Mouse (Mus musculus) kidney, embryonic 14.5 days (tissue): Measurements from ENCODE around the gene Gm19684. TPM values are rescaled to one million over a fixed set of nuclear protein-coding genes. Genes with fewer than 3 reads are reported as not detected.
A peak's percentile ranks its signal among the peaks of the same experiment; 100 is the strongest.
"Not testable (repeated sequence)": the region's sequence is repeated elsewhere in the genome, so short reads cannot be mapped to it uniquely, and the experiment has no call there.

Experiments
- ATAC-seq: fragments of 200-750 bp; cut with Nextera tagmentation; 2 replicates; pipeline ENCODE4 v1.8.0; 2017; ENCODE audit warnings: moderate number of reproducible peaks, mild to moderate bottlenecking, moderate TSS enrichment, moderate library complexity; ENCODE audit not compliant: low FRiP score, low TSS enrichment
- H3K27ac ChIP-seq: fragments of 300-500 bp; sonication (generic); 2 replicates; pipeline ENCODE4 v1.5.1; 2014; ENCODE audit warnings: low read depth, mild to moderate bottlenecking, low read length, moderate library complexity, mixed read lengths
- H3K27me3 ChIP-seq: fragments of 300-500 bp; sonication (generic); 2 replicates; pipeline ENCODE4 v1.6.1; 2014; ENCODE audit warnings: mild to moderate bottlenecking, low read length; ENCODE audit not compliant: control insufficient read depth, insufficient read depth
- H3K36me3 ChIP-seq: fragments of 300-500 bp; sonication (generic); 2 replicates; pipeline ENCODE4 v1.6.1; 2014; ENCODE audit warnings: low read length, mixed read lengths; ENCODE audit not compliant: control insufficient read depth, insufficient read depth
- H3K4me1 ChIP-seq: fragments of 300-500 bp; sonication (generic); 2 replicates; pipeline ENCODE4 v1.6.1; 2014; ENCODE audit warnings: low read length, mixed read lengths; ENCODE audit not compliant: control insufficient read depth, insufficient read depth
- H3K4me2 ChIP-seq: fragments of 300-500 bp; sonication (generic); replicated peaks from 2 replicates; pipeline ENCODE4 v1.6.1; 2014; ENCODE audit warnings: low read depth, mild to moderate bottlenecking, low read length
- H3K4me3 ChIP-seq: fragments of 300-500 bp; sonication (generic); 2 replicates; pipeline ENCODE4 v1.5.1; 2014; ENCODE audit warnings: mild to moderate bottlenecking, low read length
- H3K9ac ChIP-seq: fragments of 300-500 bp; sonication (generic); 2 replicates; pipeline ENCODE4 v1.6.1; 2014; ENCODE audit warnings: low read depth, mild to moderate bottlenecking, low read length, moderate library complexity
- H3K9me3 ChIP-seq: fragments of 300-500 bp; sonication (generic); 2 replicates; pipeline ENCODE4 v1.6.1; 2016; ENCODE audit warnings: low read length; ENCODE audit not compliant: control insufficient read depth
- WGBS: fragments of 180-500 bp; shearing (Covaris S2); extraction: QIAGEN DNeasy Blood & Tissue Kit; methylation state at CpG from one replicate; pipeline ENCODE4 v1.1.7; 2014; 5-methylcytosine and 5-hydroxymethylcytosine counted together
- polyA plus RNA-seq: library from polyadenylated mRNA; unstranded; fragments of >200 nt; fragmentation: Nextera tagmentation; extraction: Ambion mirVana; gene quantifications from 2 replicates; pipeline ENCODE4 v1.2.1, GENCODE M21; 2014

Gm19684 gene
- polyA plus RNA-seq, 1 experiment from 2014 or later = not detected

DNA sequence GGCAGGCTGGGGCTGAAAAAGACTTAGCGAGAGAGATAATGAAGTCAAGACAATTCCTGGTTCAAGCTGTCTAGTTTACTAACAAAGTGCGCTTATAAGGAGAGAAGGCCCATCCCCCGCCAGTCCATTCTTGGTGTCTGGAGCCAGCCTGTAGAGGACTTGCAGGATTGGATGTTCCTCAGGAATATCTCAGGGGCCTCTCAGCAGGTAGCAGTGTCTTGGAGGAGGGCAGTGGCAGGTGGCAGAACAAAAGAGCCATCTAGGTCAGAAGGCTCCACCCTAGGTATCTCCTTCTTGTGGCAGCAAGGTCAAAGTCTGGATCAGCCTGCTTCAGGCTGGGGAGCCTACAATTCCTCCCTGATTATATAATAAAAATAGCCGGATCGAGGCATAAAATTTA, 27.0 kb downstream of the Gm19684 start:
- WGBS = 75% methylated on average over 5 of the region's 5 CpGs
- ATAC-seq, H3K9me3 ChIP-seq, H3K4me3 ChIP-seq, H3K9ac ChIP-seq, H3K4me1 ChIP-seq, H3K27ac ChIP-seq, H3K4me2 ChIP-seq, H3K36me3 ChIP-seq: not testable (repeated sequence)
- H3K27me3 ChIP-seq = peaks cover 55% of the 10 kb centered on the region

DNA sequence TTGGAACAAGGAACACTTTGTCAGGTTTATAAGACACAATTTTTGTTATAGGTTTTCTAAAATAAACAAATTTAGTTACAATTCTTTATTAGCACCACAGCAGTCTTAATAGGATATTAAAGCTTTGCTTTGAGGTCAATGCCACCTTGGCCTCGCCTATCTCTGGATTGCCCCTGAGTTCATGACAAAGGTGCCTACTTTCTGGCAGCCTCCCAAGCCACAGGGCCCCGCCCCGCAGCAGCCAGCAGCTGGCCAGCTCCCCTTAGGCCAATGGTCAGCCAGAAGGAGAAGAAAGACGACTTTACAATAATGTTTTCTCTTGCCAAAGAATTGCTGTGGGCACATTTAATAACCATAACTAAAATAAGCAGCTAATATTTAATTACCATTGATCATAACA, 29.7 kb downstream of the Gm19684 start:
- ATAC-seq, H3K4me2 ChIP-seq, H3K4me1 ChIP-seq, H3K9ac ChIP-seq, H3K27ac ChIP-seq, H3K36me3 ChIP-seq, H3K4me3 ChIP-seq, H3K9me3 ChIP-seq: not testable (repeated sequence)
- WGBS = 51% methylated on average over 4 of the region's 4 CpGs
- H3K27me3 ChIP-seq = peaks cover 53% of the 10 kb centered on the region

DNA sequence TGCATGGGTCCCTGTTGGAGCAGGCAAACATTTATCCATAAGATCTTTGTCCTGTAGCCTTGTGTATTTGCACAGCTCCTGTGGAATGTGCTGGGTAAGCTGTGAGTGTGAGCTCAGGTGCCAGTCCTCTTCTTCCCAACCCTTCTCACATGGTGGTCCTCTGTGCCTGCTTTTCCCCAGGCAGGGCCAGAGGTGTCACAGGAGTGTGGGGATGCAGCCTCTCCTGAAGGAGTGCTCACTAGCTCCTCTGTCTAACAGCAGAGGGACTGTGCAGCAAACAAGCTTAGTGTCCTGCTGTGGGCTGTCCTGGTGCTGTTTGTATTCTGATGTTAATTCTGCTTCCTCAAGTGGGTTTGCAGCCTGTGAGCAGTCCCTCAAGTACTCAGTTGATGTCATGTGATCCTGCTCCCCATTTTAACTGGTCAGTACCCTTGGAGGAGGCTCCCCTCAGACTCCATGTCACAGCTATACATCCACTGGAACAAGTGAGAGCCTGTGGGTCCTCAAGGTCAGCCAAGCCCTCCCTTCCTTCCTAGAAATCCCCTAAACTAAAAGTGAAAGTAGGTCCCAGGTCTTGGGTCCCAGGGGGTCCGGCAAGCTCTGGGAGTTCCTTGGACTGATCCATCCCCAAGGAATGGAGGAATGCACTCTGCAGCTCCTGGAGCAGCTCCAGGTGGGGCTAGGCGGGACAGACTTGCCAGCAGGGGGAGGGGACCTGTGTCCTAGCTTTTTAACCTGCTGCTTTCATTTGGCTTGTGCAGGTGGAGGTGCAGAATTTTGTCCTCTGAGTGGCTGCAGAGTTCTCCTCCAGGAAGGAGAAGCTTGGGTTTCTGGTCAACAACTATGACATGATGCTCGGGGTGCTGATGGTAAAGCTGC, 33.0 kb downstream of the Gm19684 start:
- no peaks in the 10 kb centered on the region for H3K36me3 ChIP-seq
- no peaks in the 10 kb centered on the region for H3K4me1 ChIP-seq
- H3K27me3 ChIP-seq = peaks cover 54% of the 10 kb centered on the region
- H3K9ac ChIP-seq = no peak overlapping the region
- ATAC-seq = no peak
- no peak overlapping the region for H3K27ac ChIP-seq
- no peak overlapping the region for H3K4me2 ChIP-seq
- 13% methylated on average over 3 of the region's 3 CpGs for WGBS
- H3K9me3 ChIP-seq = no peaks in the 10 kb centered on the region
- no peak overlapping the region for H3K4me3 ChIP-seq

DNA sequence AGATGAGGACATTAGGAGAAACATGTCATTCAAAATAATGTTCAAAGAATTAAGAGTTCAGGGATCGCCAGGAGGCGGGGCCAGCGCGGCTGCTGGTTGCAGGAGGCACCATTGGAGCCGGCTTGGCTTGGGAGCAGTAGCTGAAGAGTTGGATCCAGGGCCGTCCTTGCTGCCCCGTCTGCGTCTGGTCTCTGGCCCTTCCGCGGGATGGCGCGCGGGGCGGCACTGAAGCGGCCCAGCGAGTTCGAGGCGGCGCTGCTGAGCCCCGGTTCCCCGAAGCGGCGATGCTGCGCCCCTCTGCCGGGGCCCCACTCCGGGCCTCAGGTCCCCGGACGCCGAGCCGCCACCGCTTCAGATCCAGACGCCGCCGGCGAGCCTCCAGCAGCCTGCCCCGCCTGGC, 36.3 kb downstream of the Gm19684 start:
- ATAC-seq, H3K9ac ChIP-seq: not testable (repeated sequence)
- peaks cover 67% of the 10 kb centered on the region for H3K27me3 ChIP-seq

GRCm38 (mm10) chr17:36158264-36158663, 36.8 kb downstream of the Gm19684 start:
- not testable (repeated sequence) for H3K4me1 ChIP-seq, H3K9ac ChIP-seq, H3K4me2 ChIP-seq, ATAC-seq, H3K9me3 ChIP-seq, H3K27ac ChIP-seq, H3K36me3 ChIP-seq
- Histone ChIP-seq H3K4me3 (peak overlapping the region; percentile 26), H3K27me3 (peaks cover 63% of the 10 kb centered on the region)
- 8% methylated on average over 11 of the region's 11 CpGs for WGBS

More for the DNA sequence above, 36.3 kb downstream of the Gm19684 start:
- H3K4me3 ChIP-seq = peak overlapping the region; percentile 26
- under 1% methylated on average over 36 of the region's 36 CpGs for WGBS
- H3K36me3 ChIP-seq, H3K9me3 ChIP-seq, H3K4me1 ChIP-seq, H3K27ac ChIP-seq: not testable (repeated sequence)
- peak overlapping the region; percentile 38 for H3K4me2 ChIP-seq

GRCm38 (mm10) chr17:36161129-36162051, 39.9 kb downstream of the Gm19684 start:
- no peak overlapping the region for H3K9ac ChIP-seq
- H3K4me2 ChIP-seq = no peak overlapping the region
- 2% methylated on average over 49 of the region's 56 CpGs for WGBS
- H3K4me1 ChIP-seq = peaks cover 3% of the 10 kb centered on the region; the same call in 1 of the 2 replicates
- no peaks in the 10 kb centered on the region for H3K9me3 ChIP-seq
- no peak overlapping the region for H3K4me3 ChIP-seq
- no peak overlapping the region for H3K27ac ChIP-seq
- H3K27me3 ChIP-seq = peaks cover 64% of the 10 kb centered on the region
- H3K36me3 ChIP-seq = no peaks in the 10 kb centered on the region
- 0 out of 2 replicates have a peak, but pooled peaks have one; percentile 28 for ATAC-seq

GRCm38 (mm10) chr17:36166901-36167300, 45.4 kb downstream of the Gm19684 start:
- H3K4me1 ChIP-seq, H3K4me2 ChIP-seq: not testable (repeated sequence)

DNA sequence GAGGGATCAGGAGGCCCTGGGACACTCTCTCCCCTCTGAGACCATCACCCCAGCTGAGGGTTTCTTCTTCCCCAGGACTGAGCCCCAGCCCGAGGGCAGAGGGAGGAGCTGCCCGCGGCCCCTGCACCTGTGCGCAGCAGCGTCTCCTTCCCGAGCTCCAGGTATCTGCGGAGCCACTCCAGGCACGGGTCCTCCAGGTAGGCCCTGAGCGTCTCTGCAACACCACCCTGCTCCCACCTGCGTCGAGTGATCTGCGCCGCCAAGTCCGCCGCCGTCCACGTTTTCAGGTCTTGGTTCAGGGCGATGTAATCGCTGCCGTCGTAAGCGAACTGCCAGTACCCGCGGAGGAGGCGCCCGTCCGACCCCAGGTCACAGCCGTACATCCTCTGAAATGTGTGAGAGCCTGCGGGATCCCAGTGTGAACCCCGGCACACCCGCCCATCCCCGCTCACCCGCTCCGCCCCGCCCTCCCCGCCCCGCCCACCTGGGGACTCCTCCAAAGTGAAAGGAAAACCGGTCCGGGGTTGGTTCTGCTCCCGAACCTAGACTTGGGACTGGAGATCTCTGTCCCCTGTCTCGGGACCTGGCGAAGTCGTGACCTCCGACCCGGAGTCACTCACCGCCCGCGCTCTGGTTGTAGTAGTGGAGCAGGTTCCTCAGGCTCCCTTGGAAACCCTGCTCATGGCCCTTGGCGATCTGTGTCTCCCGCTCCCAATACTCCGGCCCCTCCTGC, 46.0 kb downstream of the Gm19684 start:
- WGBS = under 1% methylated on average over 49 of the region's 51 CpGs
- Histone ChIP-seq H3K9me3 (no peaks in the 10 kb centered on the region), H3K36me3 (no peaks in the 10 kb centered on the region), H3K4me3 (peak overlapping the region; percentile 10), H3K9ac (no peak overlapping the region), H3K27ac (no peak overlapping the region), H3K27me3 (peaks cover 65% of the 10 kb centered on the region), H3K4me2 (peak overlapping the region; percentile 2), H3K4me1 (no peaks in the 10 kb centered on the region)
- no peak for ATAC-seq

More at GRCm38 (mm10) chr17:36166901-36167300, 45.4 kb downstream of the Gm19684 start:
- 11% methylated on average over 2 of the region's 2 CpGs for WGBS
- not testable (repeated sequence) for H3K9ac ChIP-seq, H3K4me3 ChIP-seq, H3K9me3 ChIP-seq, ATAC-seq, H3K27ac ChIP-seq, H3K36me3 ChIP-seq
- peaks cover 71% of the 10 kb centered on the region for H3K27me3 ChIP-seq
